Mouse (Mus musculus): ENCODE measurements at regions not wholly inside any gene's neighbourhood (a gene's known extent, or its start where the extent isn't known, plus 50 kb on each side); places are given as distances from the start of the nearest gene placed in this dataset.

DNA sequence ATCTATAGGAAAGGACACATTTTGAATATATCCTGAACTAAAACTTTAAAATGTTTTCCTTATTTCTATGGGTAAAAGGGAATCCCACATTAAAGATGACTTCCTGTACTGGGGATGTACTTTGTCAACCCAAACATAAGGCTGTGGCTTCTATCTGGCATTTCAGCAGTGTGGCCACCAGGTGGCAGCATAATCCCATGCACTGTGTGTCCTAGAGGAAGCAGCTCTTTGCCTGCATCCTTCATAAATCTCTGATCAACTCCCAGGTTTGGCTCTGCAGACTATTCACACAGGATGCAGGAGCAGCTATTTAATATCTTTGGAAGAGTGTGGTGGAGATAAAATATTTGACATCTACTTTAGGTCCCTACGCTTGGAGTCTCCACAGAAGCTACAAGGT lies 59.1 kb downstream of the Bmp15 start:
- H3K27me3 ChIP-seq (replicated peaks): no peaks in the 10 kb centered on the region
- H3K9me3 ChIP-seq: no peaks in the 10 kb centered on the region
- peaks cover 20% of the 10 kb centered on the region for H3K4me1 ChIP-seq
- H3K4me3 ChIP-seq (replicated peaks): no peak overlapping the region
- H3K36me3 ChIP-seq (replicated peaks; ENCODE audit: low read length): no peaks in the 10 kb centered on the region
- TF ChIP-seq FLI1 (IDR thresholded peaks at IDR 0.05; ENCODE audit: low read length) (no peak), GATA1 (IDR thresholded peaks at IDR 0.05; ENCODE audit: borderline replicate concordance, low read length) (no peak)

GRCm38 (mm10) chrX:6258523-6258922 lies 62.0 kb downstream of the Bmp15 start:
- Histone ChIP-seq H3K36me3 (replicated peaks; ENCODE audit: low read length) (no peaks in the 10 kb centered on the region), H3K4me3 (replicated peaks) (no peak overlapping the region), H3K27me3 (replicated peaks) (no peaks in the 10 kb centered on the region), H3K4me1 (peaks cover 29% of the 10 kb centered on the region), H3K9me3 (no peaks in the 10 kb centered on the region)
- TF ChIP-seq GATA1 (IDR thresholded peaks at IDR 0.05; ENCODE audit: borderline replicate concordance, low read length) (peak; percentile 14; the same call in 1 of the 3 replicates), FLI1 (IDR thresholded peaks at IDR 0.05; ENCODE audit: low read length) (no peak)

GRCm38 (mm10) chrX:6254058-6254457 lies 66.5 kb downstream of the Bmp15 start:
- TF ChIP-seq FLI1 (IDR thresholded peaks at IDR 0.05; ENCODE audit: low read length) (no peak), GATA1 (IDR thresholded peaks at IDR 0.05; ENCODE audit: borderline replicate concordance, low read length) (no peak)
- peaks cover 43% of the 10 kb centered on the region for H3K4me1 ChIP-seq
- no peaks in the 10 kb centered on the region for H3K9me3 ChIP-seq
- H3K4me3 ChIP-seq (replicated peaks): no peak overlapping the region
- H3K36me3 ChIP-seq (replicated peaks; ENCODE audit: low read length): no peaks in the 10 kb centered on the region
- no peaks in the 10 kb centered on the region for H3K27me3 ChIP-seq (replicated peaks)

GRCm38 (mm10) chrX:6252873-6253272 lies 67.6 kb downstream of the Bmp15 start:
- H3K4me3 ChIP-seq (replicated peaks): no peak overlapping the region
- TF ChIP-seq FLI1 (IDR thresholded peaks at IDR 0.05; ENCODE audit: low read length): no peak
- TF ChIP-seq GATA1 (IDR thresholded peaks at IDR 0.05; ENCODE audit: borderline replicate concordance, low read length): no peak
- H3K9me3 ChIP-seq: no peaks in the 10 kb centered on the region
- peaks cover 31% of the 10 kb centered on the region for H3K4me1 ChIP-seq
- H3K27me3 ChIP-seq (replicated peaks): no peaks in the 10 kb centered on the region
- H3K36me3 ChIP-seq (replicated peaks; ENCODE audit: low read length): no peaks in the 10 kb centered on the region
